Mouse (Mus musculus) adrenal gland, postnatal 4 days (tissue): ENCODE results near the gene Rapgef4. TPM values are rescaled to one million over a fixed set of nuclear protein-coding genes. Genes with fewer than 3 reads are reported as not detected.

Source experiments
- DNase-seq, 2 experiments: peaks; one replicate each; pipeline ENCODE4 v3.0.0; 2021 to 2022; ENCODE audit warnings: low spot score in 2 of 2, mixed read lengths in 2 of 2
- total RNA-seq, 2 experiments: library from RNA; stranded (reverse); gene quantifications; 2 replicates each; pipeline ENCODE4 v1.2.3; 2021

Gene Rapgef4
- total RNA-seq, 2 experiments from 2014 or later, result 171 to 221 TPM

DNA sequence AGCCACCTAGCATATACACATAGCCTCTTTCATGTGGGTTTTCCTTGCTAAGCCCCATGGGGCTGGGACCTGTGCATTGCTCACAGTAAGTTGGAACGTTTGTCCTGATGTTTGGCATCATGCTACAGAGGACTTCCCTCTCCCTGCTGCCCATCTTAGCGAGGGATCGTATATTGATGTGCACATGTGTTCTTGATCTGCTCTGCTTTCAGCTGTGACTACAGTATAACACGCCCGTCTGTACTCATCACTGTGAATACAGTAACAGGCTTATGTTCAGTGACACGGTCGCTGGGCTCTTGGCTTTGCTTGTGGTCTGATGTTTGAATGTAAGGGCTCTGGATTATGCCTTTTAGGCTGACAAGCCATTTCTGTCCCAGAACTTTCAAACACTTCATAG is 324.7 kb downstream of the Rapgef4 start:
- no peak for DNase-seq

Other genes with a start within 250 kb of the Rapgef4 start
- gene Itga6, start 235.6 kb upstream of the Rapgef4 start, total RNA-seq, result 100 to 1,000 TPM; 240 to 287 TPM
- gene Pdk1, start 108.0 kb upstream of the Rapgef4 start, total RNA-seq, result 10 to 100 TPM; 47.4 to 60.1 TPM